Mouse (Mus musculus) urinary bladder, postnatal 14 days (tissue): ENCODE data around the gene Mdm4.
A peak's percentile ranks its signal among the peaks of the same experiment; 100 is the strongest.
"Not testable (repeated sequence)": the region's sequence is repeated elsewhere in the genome, so short reads cannot be mapped to it uniquely, and the experiment has no call there.

ENCODE experiments used
- DNase-seq: peaks from one replicate; pipeline ENCODE4 v3.0.0; 2021; ENCODE audit warnings: low spot score

Mdm4 gene

GRCm38 (mm10) chr1:133051829-133052228, 21.5 kb upstream of the Mdm4 start:
- DNase-seq = no peak

GRCm38 (mm10) chr1:133050001-133050431, 19.7 kb upstream of the Mdm4 start:
- DNase-seq = no peak

DNA sequence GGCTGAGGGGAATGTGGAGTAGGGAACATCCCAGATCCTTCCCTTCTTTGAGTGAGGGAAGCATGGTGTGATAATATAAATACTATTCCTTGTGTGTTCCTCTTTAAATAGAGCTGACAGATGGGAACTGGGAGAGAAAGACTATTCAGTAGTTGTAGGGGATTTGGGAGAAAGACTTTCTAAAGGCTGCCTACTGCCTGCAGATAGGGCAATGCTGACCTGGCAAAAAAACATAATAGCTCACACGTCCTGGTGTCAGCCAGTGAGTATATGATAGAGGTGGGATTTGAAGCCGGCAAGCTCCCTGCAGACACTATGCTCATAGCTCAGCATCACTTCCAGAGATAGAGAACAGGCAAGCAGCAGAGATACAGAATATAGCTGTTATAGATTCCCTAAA, 18.3 kb upstream of the Mdm4 start:
- DNase-seq = no peak

DNA sequence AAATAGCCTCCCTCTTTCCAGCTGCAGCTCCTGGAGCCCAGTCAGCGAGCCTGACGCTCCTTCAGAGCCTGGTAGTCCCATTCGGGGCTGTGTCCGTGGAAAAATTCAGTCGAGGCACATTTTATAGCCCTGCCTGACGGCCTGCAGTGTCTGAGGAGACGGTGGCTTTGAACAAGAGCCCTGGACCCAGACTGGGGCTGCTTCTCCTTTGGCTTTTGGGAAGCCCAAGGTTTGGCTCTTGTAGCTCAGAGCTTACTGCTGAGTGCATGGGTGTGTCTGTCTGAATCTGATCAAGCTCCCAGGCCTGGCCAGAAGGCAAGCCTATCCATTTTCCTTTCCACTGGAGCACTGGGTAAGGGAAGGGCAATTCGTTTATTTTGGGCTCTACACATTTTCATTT, 17.2 kb upstream of the Mdm4 start:
- peak; percentile 27 for DNase-seq

- peak; percentile 38 for DNase-seq
Observed at GRCm38 (mm10) chr1:133046441-133046931, 16.1 kb upstream of the Mdm4 start.

DNA sequence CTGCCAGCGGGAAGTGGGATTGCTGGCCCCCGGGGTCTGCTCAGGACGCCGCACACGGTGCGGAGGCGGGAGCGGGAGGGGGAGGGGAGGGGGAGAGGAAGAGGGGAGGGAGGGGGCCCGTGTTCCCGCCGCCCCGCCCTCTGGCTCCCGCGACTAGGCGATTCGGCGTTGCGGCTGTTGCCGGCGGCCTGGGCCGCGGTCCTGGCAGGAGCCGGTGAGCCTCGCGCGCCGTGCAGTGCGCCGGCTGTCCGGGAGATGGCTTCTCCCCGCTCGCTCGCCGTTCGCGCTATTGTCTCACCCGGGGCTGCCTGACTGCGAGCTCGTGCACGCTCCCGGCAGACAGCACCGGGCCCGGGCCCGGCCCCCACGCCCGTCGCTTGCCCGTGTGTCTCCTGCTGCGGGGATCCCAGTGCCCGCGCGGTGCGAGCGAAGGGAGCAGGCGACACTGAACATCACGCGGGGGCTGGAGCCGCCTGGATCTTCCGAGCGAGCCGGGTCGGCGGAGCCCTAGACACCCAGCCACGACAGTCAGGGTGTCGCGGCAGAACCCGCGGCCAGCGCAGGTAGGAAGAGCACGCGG, 15.6 kb upstream of the Mdm4 start:
- DNase-seq = peak; percentile 80

- no peak for DNase-seq
Observed at GRCm38 (mm10) chr1:133045011-133045860, 14.9 kb upstream of the Mdm4 start, which contains the start of gene Pik3c2b. Gene Pik3c2b, plus strand, starts transcription at chr1:133045667.

GRCm38 (mm10) chr1:133039505-133039949, 9.2 kb upstream of the Mdm4 start:
- peak; percentile 50 for DNase-seq

DNA sequence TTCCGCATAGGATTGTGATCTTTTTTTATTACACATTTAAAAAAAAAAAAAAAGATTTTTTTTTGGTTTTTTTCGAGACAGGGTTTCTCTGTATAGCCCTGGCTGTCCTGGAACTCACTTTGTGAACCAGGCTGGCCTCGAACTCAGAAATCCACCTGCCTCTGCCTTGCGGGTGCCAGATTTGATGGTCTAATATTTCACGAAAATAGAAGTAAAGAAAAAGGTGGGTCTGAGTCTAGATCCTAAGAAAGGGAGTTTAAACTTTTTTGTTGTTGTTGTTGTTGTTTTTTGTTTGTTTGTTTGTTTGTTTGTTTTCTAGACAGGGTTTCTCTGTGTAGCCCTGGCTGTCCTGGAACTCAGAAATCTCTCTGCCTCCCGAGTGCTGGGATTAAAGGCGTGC, 4.3 kb upstream of the Mdm4 start:
- not testable (repeated sequence) for DNase-seq

GRCm38 (mm10) chr1:133034091-133034460, 3.7 kb upstream of the Mdm4 start:
- peak; percentile 42 for DNase-seq

GRCm38 (mm10) chr1:133033316-133034090, 3.1 kb upstream of the Mdm4 start:
- peak; percentile 65 for DNase-seq

- DNase-seq = no peak
Observed at GRCm38 (mm10) chr1:133032981-133033315, 2.6 kb upstream of the Mdm4 start.

DNA sequence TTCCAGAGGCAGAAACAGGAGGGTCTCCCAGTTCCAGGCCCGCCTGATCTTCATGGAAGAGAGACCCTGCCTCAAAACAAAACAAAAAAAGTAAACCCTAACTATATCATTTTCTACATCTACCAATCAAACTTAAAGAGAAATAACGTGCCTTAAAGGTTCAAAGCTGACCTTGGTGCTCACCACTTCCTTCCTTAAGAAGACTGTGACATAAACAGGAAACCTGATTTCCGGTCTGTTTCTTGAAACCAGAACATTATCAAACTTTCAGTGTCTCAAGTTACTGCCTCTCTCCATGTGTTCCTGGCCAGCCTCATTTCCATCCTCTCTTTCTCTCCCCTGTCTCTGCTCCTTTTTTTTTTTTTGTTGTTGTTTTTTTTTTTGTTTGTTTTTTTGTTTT, 617 bp downstream of the Mdm4 start:
- no peak for DNase-seq

GRCm38 (mm10) chr1:133027980-133028379, 2.4 kb downstream of the Mdm4 start:
- no peak for DNase-seq

DNA sequence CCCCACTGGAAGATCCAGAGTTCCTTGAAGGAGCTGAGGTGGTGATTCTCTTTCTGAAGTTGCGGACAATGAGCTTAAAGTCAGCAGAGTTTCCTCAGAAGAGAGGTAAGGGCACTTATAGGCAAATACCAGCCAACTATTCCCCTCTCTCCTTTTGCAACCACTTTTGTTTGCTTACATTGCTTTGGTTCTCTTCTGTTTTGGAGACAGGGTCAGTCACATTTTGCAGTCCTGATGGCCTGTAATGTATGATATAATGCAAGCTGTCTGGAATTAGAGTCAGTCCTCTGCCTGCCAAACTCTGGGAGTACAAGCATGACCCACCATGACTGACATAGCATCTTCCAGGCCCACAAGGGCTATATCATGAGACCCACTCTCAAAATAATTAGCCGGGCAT, 3.2 kb downstream of the Mdm4 start:
- no peak for DNase-seq

DNA sequence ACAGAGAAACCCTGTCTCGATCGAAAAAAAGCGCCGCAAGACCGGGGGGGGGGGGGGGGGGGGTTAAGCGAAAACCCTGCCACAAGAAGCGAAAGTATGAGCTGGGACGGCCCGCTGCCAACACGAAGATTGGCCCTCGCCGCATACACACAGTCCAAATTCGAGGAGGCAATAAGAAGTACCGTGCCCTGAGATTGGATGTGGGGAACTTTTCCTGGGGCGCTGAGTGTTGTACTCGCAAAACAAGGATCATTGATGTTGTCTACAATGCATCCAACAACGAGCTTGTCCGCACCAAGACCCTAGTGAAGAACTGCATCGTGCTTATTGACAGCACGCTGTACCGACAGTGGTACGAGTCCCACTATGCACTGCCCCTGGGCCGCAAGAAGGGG, 4.6 kb downstream of the Mdm4 start:
- not testable (repeated sequence) for DNase-seq

GRCm38 (mm10) chr1:133025051-133025795, 5.1 kb downstream of the Mdm4 start:
- peak; percentile 86 for DNase-seq

- DNase-seq = no peak
Observed at GRCm38 (mm10) chr1:133024426-133024825, 5.9 kb downstream of the Mdm4 start.

- not testable (repeated sequence) for DNase-seq
Observed at GRCm38 (mm10) chr1:133023723-133024122, 6.6 kb downstream of the Mdm4 start.

DNA sequence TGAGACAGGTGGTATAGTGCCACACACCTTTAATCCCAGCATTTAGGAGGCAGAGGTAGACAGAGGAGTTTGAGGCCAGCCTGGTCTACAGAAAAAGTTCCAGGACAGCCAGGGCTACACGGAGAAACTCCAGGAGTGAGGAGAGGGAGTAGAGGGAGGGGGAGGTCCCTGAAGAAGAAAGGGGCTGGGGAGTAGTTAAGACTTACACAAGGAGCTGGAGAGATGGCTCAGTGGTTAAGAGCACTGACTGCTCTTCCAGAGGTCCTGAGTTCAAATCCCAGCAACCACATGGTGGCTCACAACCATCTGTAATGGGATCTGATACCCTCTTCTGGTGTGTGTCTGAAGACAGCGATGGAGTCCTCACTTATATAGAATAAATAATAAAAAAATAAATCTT, 8.4 kb downstream of the Mdm4 start:
- DNase-seq = not testable (repeated sequence)

GRCm38 (mm10) chr1:133021391-133021790, 9.0 kb downstream of the Mdm4 start:
- DNase-seq = no peak
